In genomic region chr11:72689115-72689514, GRCm38 (mm10) we compare ENCODE assay signal across 8 mouse cellular contexts. TPM values are rescaled to one million over a fixed set of nuclear protein-coding genes. Genes with fewer than 3 reads are reported as not detected.
DNase-seq lines count a peak whose midpoint lies in the region; ATAC-seq lines count a peak whose summit lies in the region.

No protein-coding gene starts in this region.

- peaks cover 14% of the 10 kb centered on the region for H3K4me1 ChIP-seq in kidney, embryonic 14.5 days (ENCODE audit: control insufficient read depth, insufficient read depth, low read length)
- peaks cover 31% of the 10 kb centered on the region for H3K4me1 ChIP-seq in embryonic facial prominence, embryonic 13.5 days
- H3K4me1 ChIP-seq in limb, embryonic 10.5 days = peaks cover 27% of the 10 kb centered on the region
- H3K4me1 ChIP-seq in neural tube, embryonic 12.5 days = peaks cover 18% of the 10 kb centered on the region

- H3K4me2 ChIP-seq in kidney, embryonic 14.5 days (replicated peaks; ENCODE audit: low read depth, low read length) = peak overlapping the region; percentile 61
- peak overlapping the region; percentile 71 for H3K4me2 ChIP-seq in embryonic facial prominence, embryonic 13.5 days
- H3K4me2 ChIP-seq in neural tube, embryonic 12.5 days (replicated peaks) = peak overlapping the region; percentile 85

- peak overlapping the region; percentile 87 for H3K4me3 ChIP-seq in kidney, embryonic 14.5 days (ENCODE audit: low read length)
- peak overlapping the region; percentile 87 for H3K4me3 ChIP-seq in embryonic facial prominence, embryonic 13.5 days
- peak overlapping the region; percentile 89 for H3K4me3 ChIP-seq in limb, embryonic 10.5 days
- peak overlapping the region; percentile 80; the same call in 1 of the 2 replicates for H3K4me3 ChIP-seq in neural tube, embryonic 12.5 days

- peaks cover 4% of the 10 kb centered on the region; the same call in 1 of the 2 replicates for H3K36me3 ChIP-seq in kidney, embryonic 14.5 days (ENCODE audit: control insufficient read depth, insufficient read depth, low read length)
- H3K36me3 ChIP-seq in embryonic facial prominence, embryonic 13.5 days = peaks cover 9% of the 10 kb centered on the region; the same call in 1 of the 2 replicates
- H3K36me3 ChIP-seq in limb, embryonic 10.5 days = peaks cover 15% of the 10 kb centered on the region
- H3K36me3 ChIP-seq in neural tube, embryonic 12.5 days = no peaks in the 10 kb centered on the region

- H3K9ac ChIP-seq in kidney, embryonic 14.5 days (ENCODE audit: low read depth, low read length) = peak overlapping the region; percentile 83
- H3K9ac ChIP-seq in embryonic facial prominence, embryonic 13.5 days = peak overlapping the region; percentile 89
- no peak overlapping the region for H3K9ac ChIP-seq in neural tube, embryonic 12.5 days

- 74% methylated on average over 3 of the region's 3 CpGs for WGBS in kidney, embryonic 14.5 days
- 74% methylated on average over 3 of the region's 3 CpGs for WGBS in embryonic facial prominence, embryonic 13.5 days
- WGBS in limb, embryonic 10.5 days = 76% methylated on average over 3 of the region's 3 CpGs
- WGBS in neural tube, embryonic 12.5 days = 73% methylated on average over 3 of the region's 3 CpGs

- no peak for ATAC-seq in kidney, embryonic 14.5 days (ENCODE audit: low FRiP score, low TSS enrichment)
- no peak for ATAC-seq in embryonic facial prominence, embryonic 13.5 days (ENCODE audit: insufficient number of reproducible peaks, insufficient read depth, low FRiP score, low TSS enrichment, low read depth)
- ATAC-seq in neural tube, embryonic 12.5 days (ENCODE audit: low FRiP score, low read depth) = no peak

- H3K9me3 ChIP-seq in kidney, embryonic 14.5 days (ENCODE audit: control insufficient read depth, low read length) = no peaks in the 10 kb centered on the region
- no peaks in the 10 kb centered on the region for H3K9me3 ChIP-seq in embryonic facial prominence, embryonic 13.5 days
- no peaks in the 10 kb centered on the region for H3K9me3 ChIP-seq in limb, embryonic 10.5 days (replicated peaks)
- no peaks in the 10 kb centered on the region for H3K9me3 ChIP-seq in neural tube, embryonic 12.5 days

- no peaks in the 10 kb centered on the region for H3K27me3 ChIP-seq in kidney, embryonic 14.5 days (ENCODE audit: control insufficient read depth, insufficient read depth, low read length)
- H3K27me3 ChIP-seq in embryonic facial prominence, embryonic 13.5 days = no peaks in the 10 kb centered on the region
- H3K27me3 ChIP-seq in limb, embryonic 10.5 days (ENCODE audit: low read depth, poor library complexity, severe bottlenecking) = no peaks in the 10 kb centered on the region
- H3K27me3 ChIP-seq in neural tube, embryonic 12.5 days (replicated peaks) = no peaks in the 10 kb centered on the region

- no peak for DNase-seq in kidney, adult 18-20 months
- no peak for DNase-seq in limb, embryonic 10.5 days (ENCODE audit: low spot score)
- no peak for DNase-seq in frontal cortex, postnatal 10 days (ENCODE audit: low spot score in 2 of 2)
- no peak for DNase-seq in adrenal gland, postnatal 25 days
- no peak for DNase-seq in kidney, postnatal 10 days

- no peak overlapping the region for H3K27ac ChIP-seq in kidney, embryonic 14.5 days (ENCODE audit: low read depth, low read length)
- H3K27ac ChIP-seq in embryonic facial prominence, embryonic 13.5 days = peak overlapping the region; percentile 82; the same call in 1 of the 2 replicates
- peak overlapping the region; percentile 94 for H3K27ac ChIP-seq in limb, embryonic 10.5 days
- H3K27ac ChIP-seq in neural tube, embryonic 12.5 days = no peak overlapping the region

RNA-seq across cellular contexts. Expression of gene Ankfy1, which starts 0.7 kb away (rescaled TPM):
- polyA plus RNA-seq in kidney, embryonic 14.5 days (2014; fragmentation: Nextera tagmentation; extraction: Ambion mirVana) = 13.4 and 35.3 TPM in 2 replicates
- polyA plus RNA-seq in embryonic facial prominence, embryonic 13.5 days (2015; fragmentation: Nextera tagmentation; extraction: Ambion mirVana) = 26.0 and 26.8 TPM in 2 replicates
- polyA plus RNA-seq in limb, embryonic 10.5 days (2016; fragmentation: Nextera tagmentation; extraction: Ambion mirVana) = 20.7 and 25.4 TPM in 2 replicates
- 25.1 and 26.8 TPM in 2 replicates for polyA plus RNA-seq in neural tube, embryonic 12.5 days (2016; fragmentation: Nextera tagmentation; extraction: Ambion mirVana)
- 42.1 and 49.1 TPM in 2 replicates for total RNA-seq in adrenal gland, postnatal 25 days (2021)

Comparison
In these comparisons a context has a peak if more than half of its experiments do, and no peak if none do; other contexts are left out.
1. H3K27ac ChIP-seq: peak in embryonic facial prominence, embryonic 13.5 days (single experiment) and limb, embryonic 10.5 days (single experiment); none in kidney, embryonic 14.5 days (single experiment) and neural tube, embryonic 12.5 days (single experiment).
2. Peak in every context shown above with its lines, with median percentiles within 50 percentile points of each other: H3K4me2 ChIP-seq and H3K4me3 ChIP-seq.